Mouse (Mus musculus) MEL (cell line): ENCODE data around the gene 1700069L16Rik.

Experiments
- CHD1 ChIP-seq: IDR thresholded peaks from 2 replicates; pipeline ENCODE4 v1.6.1; 2012; ENCODE audit warnings: low read depth, mild to moderate bottlenecking, inconsistent platforms, low read length, improper control_type of control experiment
- CTCF ChIP-seq, 3 experiments: IDR thresholded peaks in 2 of 3; conservative IDR thresholded peaks in 1 of 3; 2 replicates each; pipeline ENCODE4 v1.5.1; 2011 to 2012; ENCODE audit warnings: low read length in 3 of 3, low read depth in 2 of 3, mild to moderate bottlenecking in 2 of 3, improper control_type of control experiment in 1 of 3, inconsistent platforms in 1 of 3, mixed read lengths in 1 of 3, moderate library complexity in 1 of 3; ENCODE audit not compliant: control insufficient read depth in 1 of 3, insufficient read depth in 1 of 3, poor library complexity in 1 of 3, severe bottlenecking in 1 of 3
- GATA1 ChIP-seq: IDR thresholded peaks from 2 replicates; pipeline ENCODE4 v1.6.1; 2011; ENCODE audit warnings: low read depth, low read length, improper control_type of control experiment
- HCFC1 ChIP-seq: IDR thresholded peaks from 2 replicates; pipeline ENCODE4 v1.6.1; 2012; ENCODE audit warnings: low read depth, mild to moderate bottlenecking, inconsistent platforms, low read length, improper control_type of control experiment, moderate library complexity
- KAT2A ChIP-seq: conservative IDR thresholded peaks from 2 replicates; pipeline ENCODE4 v1.6.1; 2012; ENCODE audit warnings: low read depth, low read length, improper control_type of control experiment, inconsistent platforms
- MAFK ChIP-seq: IDR thresholded peaks from 2 replicates; pipeline ENCODE4 v1.6.1; 2011; ENCODE audit warnings: low read depth, mild to moderate bottlenecking, low read length, improper control_type of control experiment, borderline replicate concordance
- NELFE ChIP-seq: IDR thresholded peaks from 2 replicates; pipeline ENCODE4 v1.6.1; 2011; ENCODE audit warnings: low read depth, low read length, improper control_type of control experiment
- POLR2A ChIP-seq, 2 experiments: IDR thresholded peaks; 2 replicates each; pipeline ENCODE4 v1.6.1; 2011 to 2012; ENCODE audit warnings: low read length in 2 of 2, mild to moderate bottlenecking in 2 of 2, control low read depth in 1 of 2, improper control_type of control experiment in 1 of 2, low read depth in 1 of 2, moderate library complexity in 1 of 2; ENCODE audit not compliant: control insufficient read depth in 1 of 2, insufficient read depth in 1 of 2, poor library complexity in 1 of 2
- POLR2AphosphoS2 ChIP-seq: IDR thresholded peaks from 2 replicates; pipeline ENCODE4 v1.6.1; 2011; ENCODE audit warnings: low read length, improper control_type of control experiment
- RAD21 ChIP-seq: IDR thresholded peaks from 2 replicates; pipeline ENCODE4 v1.6.1; 2011; ENCODE audit warnings: mild to moderate bottlenecking, low read depth, low read length, improper control_type of control experiment
- SIN3A ChIP-seq: IDR thresholded peaks from 2 replicates; pipeline ENCODE4 v1.6.1; 2012; ENCODE audit warnings: low read length, improper control_type of control experiment, inconsistent platforms
- ZC3H11A ChIP-seq: IDR thresholded peaks from 2 replicates; pipeline ENCODE4 v1.6.1; 2012; ENCODE audit warnings: low read depth, mild to moderate bottlenecking, inconsistent platforms, low read length, improper control_type of control experiment

- TF ChIP-seq CTCF (IDR thresholded peaks at IDR 0.05 in 2 of 3, conservative IDR thresholded peaks at IDR 0.05 in 1 of 3; ENCODE audit: control insufficient read depth in 1 of 3, insufficient read depth in 1 of 3, low read depth in 2 of 3, low read length in 3 of 3, poor library complexity in 1 of 3, severe bottlenecking in 1 of 3) (no peak), POLR2AphosphoS2 (no peak), SIN3A (no peak), NELFE (no peak), ZC3H11A (no peak), CHD1 (no peak), POLR2A (IDR thresholded peaks at IDR 0.05; ENCODE audit: control insufficient read depth in 1 of 2, insufficient read depth in 1 of 2, low read depth in 1 of 2, low read length in 2 of 2, poor library complexity in 1 of 2) (no peak), HCFC1 (no peak), RAD21 (no peak), KAT2A (no peak), MAFK (no peak), GATA1 (no peak)
Observed at GRCm38 (mm10) chr5:113768806-113769205, 44.2 kb upstream of the 1700069L16Rik start.
